ENCODE assay signal across 28 mouse cellular contexts in genomic region chr5:124485654-124486053, GRCm38 (mm10). TPM values are rescaled to one million over a fixed set of nuclear protein-coding genes. Genes with fewer than 3 reads are reported as not detected.
"Had no signal": no experiment of that assay in that cellular context is flagged by ENCODE, and none has a peak within 500 bp of the region (broad histone marks: within the 10 kb centered on the region; RNA-seq: fewer than 3 reads in every experiment).

No protein-coding gene starts in this region.

- H3K4me1 ChIP-seq: embryonic facial prominence, embryonic 12.5 days had no signal

- H3K27me3 ChIP-seq: embryonic facial prominence, embryonic 12.5 days; embryonic facial prominence, embryonic 13.5 days; embryonic facial prominence, embryonic 15.5 days; forebrain, embryonic 12.5 days; forebrain, embryonic 13.5 days; forebrain, embryonic 15.5 days had no signal

- H3K4me2 ChIP-seq: embryonic facial prominence, embryonic 12.5 days; embryonic facial prominence, embryonic 13.5 days; embryonic facial prominence, embryonic 15.5 days; forebrain, embryonic 12.5 days; forebrain, embryonic 13.5 days; forebrain, embryonic 15.5 days had no signal

- H3K9me3 ChIP-seq: embryonic facial prominence, embryonic 10.5 days; embryonic facial prominence, embryonic 12.5 days; embryonic facial prominence, embryonic 13.5 days; embryonic facial prominence, embryonic 15.5 days; forebrain, embryonic 10.5 days; forebrain, embryonic 12.5 days; forebrain, embryonic 13.5 days; forebrain, embryonic 15.5 days had no signal

- H3K4me3 ChIP-seq: embryonic facial prominence, embryonic 12.5 days; embryonic facial prominence, embryonic 13.5 days; embryonic facial prominence, embryonic 15.5 days; erythroblast, embryonic 14.5 days; forebrain, embryonic 10.5 days; forebrain, embryonic 12.5 days; forebrain, embryonic 13.5 days; forebrain, embryonic 15.5 days; gastrocnemius, adult 2 months had no signal

- DNase-seq: cerebellum, adult 18-20 months; cerebellum, adult 2 months; cerebellum, adult 8-10 months; cerebellum, adult 9-11 months; cerebellum, postnatal 10 days; cerebellum, postnatal 14 days; cerebellum, postnatal 25 days; cerebellum, postnatal 36 days; embryo, embryonic 11 days; forebrain, postnatal 0 days; gastrocnemius, adult 2 months; gastrocnemius, postnatal 10 days; gastrocnemius, postnatal 14 days; gastrocnemius, postnatal 25 days; gastrocnemius, postnatal 36 days; heart, adult 11 months had no signal

- ATAC-seq: forebrain, embryonic 13.5 days; forebrain, embryonic 14.5 days; forebrain, embryonic 15.5 days; forebrain, embryonic 16.5 days; forebrain, postnatal 0 days had no signal

- H3K27ac ChIP-seq: embryonic facial prominence, embryonic 10.5 days; embryonic facial prominence, embryonic 12.5 days; embryonic facial prominence, embryonic 13.5 days; embryonic facial prominence, embryonic 15.5 days; forebrain, embryonic 10.5 days; forebrain, embryonic 12.5 days; forebrain, embryonic 13.5 days; forebrain, embryonic 15.5 days had no signal

- H3K9ac ChIP-seq: embryonic facial prominence, embryonic 12.5 days; embryonic facial prominence, embryonic 13.5 days; embryonic facial prominence, embryonic 15.5 days; forebrain, embryonic 12.5 days; forebrain, embryonic 13.5 days; forebrain, embryonic 15.5 days; forebrain, postnatal 0 days had no signal

RNA-seq across cellular contexts. Expression of gene Rilpl1, which starts 45.5 kb away (rescaled TPM):
- total RNA-seq: granulocyte monocyte progenitor cell, adult 5-6 weeks had no signal
